Mouse (Mus musculus): ENCODE measurements around the gene Zscan2. TPM values are rescaled to one million over a fixed set of nuclear protein-coding genes. Genes with fewer than 3 reads are reported as not detected.

The Zscan2 gene
- total and polyA plus RNA-seq, 2 experiments, result 1.6 to 3.0 TPM

DNA sequence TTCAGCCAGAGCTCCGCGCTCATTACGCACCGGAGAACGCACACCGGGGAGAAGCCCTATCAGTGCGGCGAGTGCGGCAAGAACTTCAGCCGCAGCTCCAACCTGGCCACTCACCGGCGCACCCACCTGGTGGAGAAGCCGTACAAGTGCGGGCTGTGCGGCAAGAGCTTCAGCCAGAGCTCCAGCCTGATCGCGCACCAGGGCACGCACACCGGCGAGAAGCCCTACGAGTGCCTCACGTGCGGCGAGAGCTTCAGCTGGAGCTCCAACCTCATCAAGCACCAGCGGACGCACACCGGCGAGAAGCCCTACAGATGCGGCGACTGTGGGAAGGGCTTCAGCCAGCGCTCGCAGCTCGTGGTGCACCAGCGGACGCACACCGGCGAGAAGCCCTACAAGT, 15.0 kb downstream of the Zscan2 start:
- no peaks in the 10 kb centered on the region for H3K79me2 ChIP-seq (ENCODE audit: control insufficient read depth, insufficient read depth, low read length)
- no peak overlapping the region for H3K27ac ChIP-seq (replicated peaks; ENCODE audit: insufficient read depth, low read depth, low read length)
- 92% methylated on average over 37 of the region's 37 CpGs for WGBS
- H3K4me3 ChIP-seq (ENCODE audit: insufficient read depth, low read depth, low read length), result no peak overlapping the region
- no peak for DNase-seq (ENCODE audit: extremely low read depth, low read depth, low spot score)
- TF ChIP-seq CTCF (IDR thresholded peaks at IDR 0.05; ENCODE audit: low read depth, low read length) (no peak), POLR2A (IDR thresholded peaks at IDR 0.05; ENCODE audit: extremely low read depth, insufficient read depth, low read length) (no peak)
- peaks cover 12% of the 10 kb centered on the region for H3K36me3 ChIP-seq (ENCODE audit: control insufficient read depth, insufficient read depth, low read length)
- H3K27me3 ChIP-seq (ENCODE audit: control insufficient read depth, insufficient read depth, low read length), result no peaks in the 10 kb centered on the region
- no peak overlapping the region for H3K9ac ChIP-seq (ENCODE audit: low read depth, low read length)
- peaks cover 5% of the 10 kb centered on the region for H3K4me1 ChIP-seq (ENCODE audit: control insufficient read depth, insufficient read depth, low read length)

DNA sequence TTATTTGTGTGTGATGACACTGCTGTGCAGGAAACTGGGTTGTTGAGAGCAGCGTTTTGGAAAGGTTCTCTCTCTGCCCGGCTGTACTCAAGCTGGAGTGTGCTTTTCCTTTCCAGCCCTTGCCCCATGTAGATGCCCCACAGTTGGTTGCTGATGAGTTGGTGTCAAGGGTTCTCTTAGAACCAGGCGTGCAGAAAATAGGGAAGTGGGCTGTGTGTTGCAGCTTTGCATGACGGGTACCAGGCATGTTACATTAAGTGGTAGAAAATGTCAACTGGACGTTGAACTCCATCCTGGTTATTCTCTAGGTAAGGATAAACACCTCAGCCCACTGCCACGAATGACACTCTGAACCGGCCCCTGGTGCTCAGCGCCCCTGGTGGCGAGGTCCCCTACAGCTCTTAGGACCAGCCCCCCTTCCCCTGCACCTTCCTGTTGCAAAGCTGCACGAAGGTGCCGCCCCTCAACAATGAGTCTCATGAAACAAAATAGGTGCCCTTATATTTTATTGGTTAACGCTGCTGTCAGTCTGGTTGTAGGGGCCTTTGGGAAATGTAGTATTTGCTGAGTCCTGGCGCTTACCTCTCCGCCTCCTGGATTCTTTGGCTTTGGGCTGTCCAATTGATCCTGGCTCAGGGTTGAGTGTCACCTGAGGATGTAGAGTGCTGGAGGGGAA, 22.2 kb downstream of the Zscan2 start:
- no peaks in the 10 kb centered on the region for H3K27me3 ChIP-seq (ENCODE audit: control insufficient read depth, insufficient read depth, low read length)
- 5% methylated on average over 14 of the region's 14 CpGs for WGBS
- H3K9ac ChIP-seq (ENCODE audit: low read depth, low read length), result peak overlapping the region; percentile 30
- H3K4me1 ChIP-seq (ENCODE audit: control insufficient read depth, insufficient read depth, low read length), result no peaks in the 10 kb centered on the region
- DNase-seq (ENCODE audit: extremely low read depth, low read depth, low spot score), result peak; percentile 100
- TF ChIP-seq CTCF (IDR thresholded peaks at IDR 0.05; ENCODE audit: low read depth, low read length) (peak; percentile 69), POLR2A (IDR thresholded peaks at IDR 0.05; ENCODE audit: extremely low read depth, insufficient read depth, low read length) (no peak)
- H3K27ac ChIP-seq (replicated peaks; ENCODE audit: insufficient read depth, low read depth, low read length), result peak overlapping the region; percentile 46
- peak overlapping the region; percentile 20 for H3K4me3 ChIP-seq (ENCODE audit: insufficient read depth, low read depth, low read length)
- H3K79me2 ChIP-seq (ENCODE audit: control insufficient read depth, insufficient read depth, low read length), result no peaks in the 10 kb centered on the region
- H3K36me3 ChIP-seq (ENCODE audit: control insufficient read depth, insufficient read depth, low read length), result no peaks in the 10 kb centered on the region

DNA sequence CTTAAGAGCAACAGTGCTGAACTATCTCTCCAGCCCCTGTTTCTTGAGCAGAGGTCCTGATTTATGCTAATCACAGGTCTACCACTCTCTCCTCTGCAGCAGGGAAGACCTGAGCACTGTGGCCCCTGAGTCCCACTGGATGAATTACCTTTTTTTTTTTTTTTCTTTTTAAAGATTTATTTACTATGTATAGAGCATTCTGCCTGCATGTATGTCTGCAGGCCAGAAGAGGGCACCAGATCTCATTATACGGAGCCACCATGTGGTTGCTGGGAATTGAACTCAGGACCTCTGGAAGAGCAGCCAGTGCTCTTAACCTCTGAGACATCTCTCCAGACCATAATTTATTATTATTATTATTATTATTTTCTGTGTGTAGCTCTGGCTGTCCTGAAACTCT, 24.9 kb downstream of the Zscan2 start:
- no peak overlapping the region for H3K4me3 ChIP-seq (ENCODE audit: insufficient read depth, low read depth, low read length)
- H3K27me3 ChIP-seq (ENCODE audit: control insufficient read depth, insufficient read depth, low read length), result no peaks in the 10 kb centered on the region
- no peaks in the 10 kb centered on the region for H3K79me2 ChIP-seq (ENCODE audit: control insufficient read depth, insufficient read depth, low read length)
- no peaks in the 10 kb centered on the region; the same call in 1 of the 2 replicates for H3K4me1 ChIP-seq (ENCODE audit: control insufficient read depth, insufficient read depth, low read length)
- peak; percentile 20 for DNase-seq (ENCODE audit: extremely low read depth, low read depth, low spot score)
- no peaks in the 10 kb centered on the region for H3K36me3 ChIP-seq (ENCODE audit: control insufficient read depth, insufficient read depth, low read length)
- H3K27ac ChIP-seq (replicated peaks; ENCODE audit: insufficient read depth, low read depth, low read length), result no peak overlapping the region
- TF ChIP-seq CTCF (IDR thresholded peaks at IDR 0.05; ENCODE audit: low read depth, low read length) (peak; percentile 40), POLR2A (IDR thresholded peaks at IDR 0.05; ENCODE audit: extremely low read depth, insufficient read depth, low read length) (no peak)
- 35% methylated on average over 1 of the region's 1 CpGs for WGBS
- no peak overlapping the region for H3K9ac ChIP-seq (ENCODE audit: low read depth, low read length)

DNA sequence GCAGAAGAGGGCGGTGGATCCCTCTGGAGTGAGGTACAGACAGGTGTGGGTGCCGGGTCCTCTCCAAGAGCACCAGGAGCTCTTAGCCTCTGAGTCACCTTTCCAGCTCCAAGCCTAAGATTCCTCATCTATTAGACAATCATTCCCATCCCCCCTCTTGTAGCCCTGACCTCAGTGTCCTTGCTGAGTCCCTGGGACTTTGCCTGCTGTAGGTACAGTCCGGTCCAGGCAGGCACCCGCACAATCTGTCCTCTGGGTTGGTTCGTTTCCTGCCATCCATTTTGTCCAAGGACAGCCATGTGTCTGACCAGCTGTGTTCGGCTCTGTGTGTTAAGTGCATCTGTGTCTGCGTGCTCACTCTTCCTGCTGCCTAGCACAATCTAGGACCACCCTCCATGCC, 27.9 kb downstream of the Zscan2 start:
- H3K36me3 ChIP-seq (ENCODE audit: control insufficient read depth, insufficient read depth, low read length), result peaks cover 12% of the 10 kb centered on the region; the same call in 1 of the 2 replicates
- 82% methylated on average over 7 of the region's 7 CpGs for WGBS
- no peak for DNase-seq (ENCODE audit: extremely low read depth, low read depth, low spot score)

DNA sequence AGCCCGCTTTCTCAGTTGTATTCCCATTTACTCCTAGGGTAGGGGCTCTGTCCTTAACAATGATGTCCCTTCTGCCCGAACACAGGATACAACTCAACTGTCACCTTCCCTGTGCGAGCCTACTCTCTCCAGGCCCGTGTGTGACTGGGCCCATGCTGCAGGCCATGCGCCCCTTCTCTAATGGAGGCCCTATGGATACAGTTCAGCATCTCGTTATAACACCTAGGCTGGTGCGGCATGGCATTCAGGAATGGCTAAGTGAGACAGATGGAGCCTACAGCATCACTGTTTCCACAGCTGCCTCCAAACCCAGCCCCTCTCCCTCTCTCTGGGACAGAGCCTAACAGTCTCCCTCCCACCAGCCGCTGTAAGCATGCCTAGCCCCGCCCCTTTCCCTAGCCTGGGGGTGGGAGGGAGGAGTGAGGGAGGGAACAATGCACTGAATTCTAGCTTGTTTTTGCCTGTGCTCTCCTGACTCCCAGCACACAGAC, 28.3 kb downstream of the Zscan2 start:
- Histone ChIP-seq H3K27me3 (ENCODE audit: control insufficient read depth, insufficient read depth, low read length) (no peaks in the 10 kb centered on the region), H3K4me1 (ENCODE audit: control insufficient read depth, insufficient read depth, low read length) (no peaks in the 10 kb centered on the region; the same call in 1 of the 2 replicates), H3K4me3 (ENCODE audit: insufficient read depth, low read depth, low read length) (no peak overlapping the region), H3K27ac (replicated peaks; ENCODE audit: insufficient read depth, low read depth, low read length) (no peak overlapping the region), H3K36me3 (ENCODE audit: control insufficient read depth, insufficient read depth, low read length) (peaks cover 12% of the 10 kb centered on the region; the same call in 1 of the 2 replicates), H3K9ac (ENCODE audit: low read depth, low read length) (no peak overlapping the region), H3K79me2 (ENCODE audit: control insufficient read depth, insufficient read depth, low read length) (no peaks in the 10 kb centered on the region)
- 65% methylated on average over 9 of the region's 9 CpGs for WGBS
- no peak for DNase-seq (ENCODE audit: extremely low read depth, low read depth, low spot score)
- TF ChIP-seq POLR2A (IDR thresholded peaks at IDR 0.05; ENCODE audit: extremely low read depth, insufficient read depth, low read length), result no peak
- no peak for TF ChIP-seq CTCF (IDR thresholded peaks at IDR 0.05; ENCODE audit: low read depth, low read length)

More for the DNA sequence above, 27.9 kb downstream of the Zscan2 start:
- Histone ChIP-seq H3K79me2 (ENCODE audit: control insufficient read depth, insufficient read depth, low read length) (no peaks in the 10 kb centered on the region), H3K27ac (replicated peaks; ENCODE audit: insufficient read depth, low read depth, low read length) (no peak overlapping the region), H3K4me3 (ENCODE audit: insufficient read depth, low read depth, low read length) (no peak overlapping the region), H3K4me1 (ENCODE audit: control insufficient read depth, insufficient read depth, low read length) (no peaks in the 10 kb centered on the region; the same call in 1 of the 2 replicates), H3K27me3 (ENCODE audit: control insufficient read depth, insufficient read depth, low read length) (no peaks in the 10 kb centered on the region), H3K9ac (ENCODE audit: low read depth, low read length) (no peak overlapping the region)
- no peak for TF ChIP-seq POLR2A (IDR thresholded peaks at IDR 0.05; ENCODE audit: extremely low read depth, insufficient read depth, low read length)
- no peak for TF ChIP-seq CTCF (IDR thresholded peaks at IDR 0.05; ENCODE audit: low read depth, low read length)

DNA sequence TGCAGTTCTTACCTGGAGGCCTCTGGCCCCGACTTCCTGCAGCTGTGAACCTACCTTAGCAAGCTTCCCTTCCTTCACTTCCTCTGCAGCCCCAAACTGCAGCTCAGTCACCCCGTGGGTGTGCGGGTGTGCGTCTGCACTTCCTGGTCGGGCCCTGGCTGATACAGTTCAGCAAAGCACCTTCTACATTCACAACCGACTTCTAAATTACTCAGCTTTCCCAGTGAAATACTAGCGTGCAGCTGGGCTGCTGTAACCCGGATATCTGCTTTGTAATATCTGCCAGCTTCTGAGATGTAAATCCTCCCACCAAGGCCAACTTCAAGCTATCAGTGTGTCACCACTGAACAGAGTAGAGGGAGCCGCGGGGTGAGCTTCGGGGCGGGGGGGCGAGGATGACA, 29.1 kb downstream of the Zscan2 start:
- TF ChIP-seq CTCF (IDR thresholded peaks at IDR 0.05; ENCODE audit: low read depth, low read length) (no peak), POLR2A (IDR thresholded peaks at IDR 0.05; ENCODE audit: extremely low read depth, insufficient read depth, low read length) (no peak)
- Histone ChIP-seq H3K27me3 (ENCODE audit: control insufficient read depth, insufficient read depth, low read length) (no peaks in the 10 kb centered on the region), H3K4me3 (ENCODE audit: insufficient read depth, low read depth, low read length) (no peak overlapping the region), H3K36me3 (ENCODE audit: control insufficient read depth, insufficient read depth, low read length) (peaks cover 12% of the 10 kb centered on the region; the same call in 1 of the 2 replicates), H3K4me1 (ENCODE audit: control insufficient read depth, insufficient read depth, low read length) (no peaks in the 10 kb centered on the region; the same call in 1 of the 2 replicates), H3K27ac (replicated peaks; ENCODE audit: insufficient read depth, low read depth, low read length) (no peak overlapping the region), H3K9ac (ENCODE audit: low read depth, low read length) (no peak overlapping the region), H3K79me2 (ENCODE audit: control insufficient read depth, insufficient read depth, low read length) (no peaks in the 10 kb centered on the region)
- WGBS, result 71% methylated on average over 13 of the region's 13 CpGs
- no peak for DNase-seq (ENCODE audit: extremely low read depth, low read depth, low spot score)
